Mouse (Mus musculus): ENCODE data around the gene Klf16. TPM values are rescaled to one million over a fixed set of nuclear protein-coding genes. Genes with fewer than 3 reads are reported as not detected.

Klf16 gene
- polyA plus RNA-seq, 1 experiment from 2014 or later, result 4.9 TPM

DNA sequence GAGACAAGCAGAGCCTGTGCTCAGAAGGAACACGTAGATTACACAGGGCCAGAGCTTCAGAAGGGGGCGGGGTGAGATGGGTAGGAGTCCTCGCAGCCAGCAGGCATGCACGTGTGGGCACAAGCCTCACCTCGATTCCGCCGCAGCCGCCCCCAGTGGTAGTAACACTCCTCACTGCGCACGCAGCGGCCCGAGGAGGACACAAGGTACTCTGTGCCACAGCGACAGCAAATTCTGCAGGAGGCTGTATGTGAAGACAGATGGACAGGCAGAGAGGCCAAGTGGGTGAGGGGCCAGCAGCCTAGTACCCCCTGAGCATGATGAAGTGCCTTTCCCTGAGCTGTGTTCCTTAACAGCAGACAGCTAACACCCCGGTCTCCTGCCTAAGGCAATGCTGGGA, 33.2 kb downstream of the Klf16 start:
- Histone ChIP-seq H3K9me3 (replicated peaks; ENCODE audit: control insufficient read depth, low read length, poor library complexity, severe bottlenecking) (no peaks in the 10 kb centered on the region), H3K9ac (ENCODE audit: low read depth, low read length) (no peak overlapping the region), H3K36me3 (ENCODE audit: control insufficient read depth, insufficient read depth, low read length) (peaks cover 40% of the 10 kb centered on the region), H3K4me3 (ENCODE audit: low read depth, low read length) (no peak overlapping the region), H3K27ac (ENCODE audit: low read length) (no peak overlapping the region), H3K4me2 (ENCODE audit: low read length) (no peak overlapping the region), H3K4me1 (ENCODE audit: control insufficient read depth, insufficient read depth, low read length) (no peaks in the 10 kb centered on the region), H3K27me3 (ENCODE audit: control insufficient read depth, insufficient read depth, low read depth, low read length) (0 out of 2 replicates have a peak, but pooled peaks cover 2% of the 10 kb centered on the region)
- 95% methylated on average over 14 of the region's 14 CpGs for WGBS
- ATAC-seq, result no peak

DNA sequence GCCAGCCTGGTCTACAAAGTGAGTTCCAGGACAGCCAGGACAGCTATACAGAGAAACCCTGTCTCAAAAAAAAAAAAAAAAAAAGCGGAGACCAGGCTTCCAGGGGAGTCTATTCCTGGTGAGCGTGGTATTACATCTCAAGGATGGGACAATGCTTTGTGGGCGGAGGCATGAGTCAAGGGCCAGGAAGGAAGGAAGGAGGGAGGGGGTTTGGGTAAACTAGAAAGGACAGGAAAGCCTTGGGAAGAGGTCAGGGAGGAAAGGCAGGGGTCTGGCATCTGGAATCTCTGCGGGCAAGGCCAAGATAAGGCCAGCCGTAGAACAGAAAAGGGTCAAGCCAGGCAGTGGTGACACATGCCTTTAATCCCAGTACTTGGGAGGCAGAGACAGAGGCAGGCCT, 37.6 kb downstream of the Klf16 start:
- Histone ChIP-seq H3K4me3 (ENCODE audit: low read depth, low read length) (no peak overlapping the region), H3K9me3 (replicated peaks; ENCODE audit: control insufficient read depth, low read length, poor library complexity, severe bottlenecking) (no peaks in the 10 kb centered on the region), H3K4me1 (ENCODE audit: control insufficient read depth, insufficient read depth, low read length) (no peaks in the 10 kb centered on the region), H3K27me3 (ENCODE audit: control insufficient read depth, insufficient read depth, low read depth, low read length) (peaks cover 18% of the 10 kb centered on the region), H3K9ac (ENCODE audit: low read depth, low read length) (no peak overlapping the region), H3K27ac (ENCODE audit: low read length) (no peak overlapping the region), H3K4me2 (ENCODE audit: low read length) (no peak overlapping the region), H3K36me3 (ENCODE audit: control insufficient read depth, insufficient read depth, low read length) (peaks cover 22% of the 10 kb centered on the region)
- no peak for ATAC-seq
- WGBS, result 63% methylated on average over 5 of the region's 5 CpGs

DNA sequence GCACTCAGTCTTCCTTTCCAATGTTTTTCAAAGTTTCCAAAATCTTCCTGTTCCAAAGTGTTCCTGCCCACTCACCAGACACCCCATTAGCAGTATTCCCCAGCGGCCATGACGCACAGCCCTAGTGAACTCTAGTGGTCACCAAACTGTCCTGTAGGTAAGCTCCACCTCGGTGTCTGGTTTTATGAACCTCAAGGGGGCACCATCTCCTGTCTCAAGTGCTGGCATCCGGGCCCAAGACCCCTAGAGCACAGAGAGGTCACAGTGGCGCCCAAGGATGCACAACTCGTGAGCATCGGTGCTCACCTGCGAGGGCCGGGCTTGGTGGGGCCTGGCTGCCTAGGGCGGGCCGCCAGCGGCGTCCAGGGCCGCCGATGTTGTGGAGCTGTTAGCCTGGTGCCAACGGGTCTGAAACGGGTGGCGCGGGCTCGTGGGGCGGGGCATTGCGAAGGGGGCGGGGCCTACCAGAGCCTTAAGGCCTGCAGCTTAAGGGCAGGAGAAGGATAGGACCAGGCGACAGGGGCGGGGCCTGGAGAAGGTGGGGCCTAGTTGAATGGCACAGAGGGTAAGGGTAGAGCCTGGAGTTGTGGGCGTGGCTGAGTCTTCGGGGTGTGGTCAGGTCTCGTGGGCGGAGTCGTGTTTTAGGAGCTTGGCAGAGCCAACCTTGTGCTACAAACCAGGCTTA, 38.3 kb downstream of the Klf16 start, which contains the start of gene Atp8b3:
Gene Atp8b3, minus strand, starts transcription at position 415 of the 685 bp plus-strand sequence.
- 2% methylated on average over 30 of the region's 30 CpGs for WGBS
- H3K9ac ChIP-seq (ENCODE audit: low read depth, low read length), result no peak within 1 kb of the TSS
- peaks cover 21% of the 10 kb centered on the region for H3K36me3 ChIP-seq (ENCODE audit: control insufficient read depth, insufficient read depth, low read length)
- H3K4me1 ChIP-seq (ENCODE audit: control insufficient read depth, insufficient read depth, low read length), result no peaks in the 10 kb centered on the region
- no peak within 1 kb of the TSS for H3K27ac ChIP-seq (ENCODE audit: low read length)
- peak within 1 kb of the TSS; percentile 39 for H3K4me2 ChIP-seq (ENCODE audit: low read length)
- peaks cover 18% of the 10 kb centered on the region for H3K27me3 ChIP-seq (ENCODE audit: control insufficient read depth, insufficient read depth, low read depth, low read length)
- no peak within 1 kb of the TSS; the same call in 1 of the 2 replicates for H3K4me3 ChIP-seq (ENCODE audit: low read depth, low read length)
- no peaks in the 10 kb centered on the region for H3K9me3 ChIP-seq (replicated peaks; ENCODE audit: control insufficient read depth, low read length, poor library complexity, severe bottlenecking)
- no peak; the same call in 1 of the 2 replicates for ATAC-seq

DNA sequence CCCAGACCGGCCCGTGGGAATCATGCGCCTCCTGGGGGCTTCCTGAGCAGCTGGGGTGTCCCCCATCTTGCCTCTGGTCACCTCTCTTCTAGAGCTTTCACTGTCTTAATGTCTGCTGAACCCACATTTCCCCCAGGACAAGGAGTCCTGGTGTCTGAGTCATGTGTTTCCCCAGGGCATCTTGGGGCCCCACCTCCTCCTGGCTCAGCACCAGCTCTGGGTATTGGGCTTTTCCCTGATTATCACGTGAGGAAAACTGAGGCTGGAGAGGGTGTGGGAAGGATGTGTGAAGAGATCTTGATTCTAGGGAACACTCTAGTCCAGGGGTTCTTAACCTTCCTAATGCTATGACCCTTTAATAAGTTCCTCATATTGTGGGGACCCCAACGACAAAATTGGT, 38.9 kb downstream of the Klf16 start:
- Histone ChIP-seq H3K4me2 (ENCODE audit: low read length) (no peak overlapping the region), H3K36me3 (ENCODE audit: control insufficient read depth, insufficient read depth, low read length) (peaks cover 14% of the 10 kb centered on the region), H3K9ac (ENCODE audit: low read depth, low read length) (no peak overlapping the region), H3K9me3 (replicated peaks; ENCODE audit: control insufficient read depth, low read length, poor library complexity, severe bottlenecking) (no peaks in the 10 kb centered on the region), H3K4me3 (ENCODE audit: low read depth, low read length) (no peak overlapping the region), H3K4me1 (ENCODE audit: control insufficient read depth, insufficient read depth, low read length) (no peaks in the 10 kb centered on the region), H3K27me3 (ENCODE audit: control insufficient read depth, insufficient read depth, low read depth, low read length) (peaks cover 18% of the 10 kb centered on the region), H3K27ac (ENCODE audit: low read length) (no peak overlapping the region)
- 57% methylated on average over 5 of the region's 5 CpGs for WGBS
- ATAC-seq, result no peak

DNA sequence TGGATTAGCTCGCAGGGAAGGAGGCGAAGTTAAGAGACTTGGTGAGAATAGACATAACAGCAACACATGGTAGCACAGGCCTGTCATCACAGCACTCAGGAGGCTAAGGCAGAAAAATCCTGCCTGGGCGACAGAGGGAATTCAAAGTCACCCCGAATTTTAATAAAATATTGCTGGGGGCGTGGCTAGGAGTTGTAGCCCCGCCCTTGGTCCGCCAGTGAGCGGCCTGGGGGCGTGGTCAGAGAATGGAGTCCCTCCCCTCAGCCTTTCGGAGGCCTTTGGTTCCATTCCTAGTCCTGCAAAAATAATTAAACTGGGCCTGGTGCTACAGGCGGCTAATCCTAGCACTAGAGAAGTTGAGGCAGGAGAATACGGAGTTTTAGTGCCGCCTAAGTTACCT, 41.4 kb downstream of the Klf16 start:
- H3K36me3 ChIP-seq (ENCODE audit: control insufficient read depth, insufficient read depth, low read length), result no peaks in the 10 kb centered on the region
- no peaks in the 10 kb centered on the region for H3K9me3 ChIP-seq (replicated peaks; ENCODE audit: control insufficient read depth, low read length, poor library complexity, severe bottlenecking)
- WGBS, result 11% methylated on average over 13 of the region's 13 CpGs
- H3K9ac ChIP-seq (ENCODE audit: low read depth, low read length), result no peak overlapping the region
- H3K4me1 ChIP-seq (ENCODE audit: control insufficient read depth, insufficient read depth, low read length), result no peaks in the 10 kb centered on the region
- no peak for ATAC-seq
- no peak overlapping the region for H3K4me2 ChIP-seq (ENCODE audit: low read length)
- peaks cover 18% of the 10 kb centered on the region for H3K27me3 ChIP-seq (ENCODE audit: control insufficient read depth, insufficient read depth, low read depth, low read length)
- no peak overlapping the region for H3K4me3 ChIP-seq (ENCODE audit: low read depth, low read length)
- H3K27ac ChIP-seq (ENCODE audit: low read length), result no peak overlapping the region

DNA sequence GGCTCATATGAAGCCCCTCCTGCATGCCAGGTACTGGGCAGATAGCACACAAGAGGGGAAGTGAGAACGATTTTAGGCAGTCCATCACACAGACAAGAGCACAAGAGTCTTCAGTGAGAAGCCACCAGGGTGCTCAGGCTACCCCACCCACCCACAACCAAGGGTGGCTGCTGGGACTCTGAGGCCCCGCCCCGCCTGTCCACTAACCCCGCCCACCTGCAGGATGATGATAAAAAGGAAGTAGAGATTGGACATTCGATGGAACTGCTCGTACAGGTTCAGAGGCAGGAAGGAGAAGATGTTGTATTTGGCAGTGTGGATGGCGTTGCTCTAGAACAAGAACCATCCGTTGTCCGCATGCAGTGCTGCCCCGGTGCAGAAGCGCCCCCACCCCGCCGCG, 42.0 kb downstream of the Klf16 start:
- no peak overlapping the region for H3K27ac ChIP-seq (ENCODE audit: low read length)
- WGBS, result 17% methylated on average over 14 of the region's 14 CpGs
- H3K4me3 ChIP-seq (ENCODE audit: low read depth, low read length), result no peak overlapping the region
- no peaks in the 10 kb centered on the region for H3K4me1 ChIP-seq (ENCODE audit: control insufficient read depth, insufficient read depth, low read length)
- peaks cover 18% of the 10 kb centered on the region for H3K27me3 ChIP-seq (ENCODE audit: control insufficient read depth, insufficient read depth, low read depth, low read length)
- ATAC-seq, result no peak
- H3K9me3 ChIP-seq (replicated peaks; ENCODE audit: control insufficient read depth, low read length, poor library complexity, severe bottlenecking), result no peaks in the 10 kb centered on the region
- peak overlapping the region; percentile 25; the same call in 1 of the 2 replicates for H3K4me2 ChIP-seq (ENCODE audit: low read length)
- no peak overlapping the region for H3K9ac ChIP-seq (ENCODE audit: low read depth, low read length)
- H3K36me3 ChIP-seq (ENCODE audit: control insufficient read depth, insufficient read depth, low read length), result no peaks in the 10 kb centered on the region

DNA sequence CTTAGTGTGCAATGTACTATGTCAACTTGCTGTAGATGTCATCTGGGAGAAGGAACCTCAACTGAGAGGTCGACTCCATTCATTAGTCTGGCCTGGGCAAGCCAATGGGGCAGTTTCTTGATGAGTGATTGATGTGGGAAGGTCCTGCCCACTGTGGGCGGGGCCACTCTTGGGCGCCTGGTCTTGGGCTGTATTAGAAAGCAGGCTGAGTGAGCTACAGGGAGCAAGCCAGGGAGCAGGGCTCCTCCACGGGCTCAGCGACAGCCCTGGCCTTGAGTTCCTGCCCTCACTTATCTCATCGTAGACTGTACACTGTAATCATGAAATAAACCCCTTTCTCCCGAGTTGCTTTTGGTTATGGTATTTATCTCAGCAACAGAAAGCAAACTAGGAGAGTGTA, 43.4 kb downstream of the Klf16 start:
- Histone ChIP-seq H3K9ac (ENCODE audit: low read depth, low read length) (no peak overlapping the region), H3K36me3 (ENCODE audit: control insufficient read depth, insufficient read depth, low read length) (no peaks in the 10 kb centered on the region), H3K27ac (ENCODE audit: low read length) (no peak overlapping the region), H3K4me3 (ENCODE audit: low read depth, low read length) (no peak overlapping the region), H3K4me1 (ENCODE audit: control insufficient read depth, insufficient read depth, low read length) (no peaks in the 10 kb centered on the region), H3K9me3 (replicated peaks; ENCODE audit: control insufficient read depth, low read length, poor library complexity, severe bottlenecking) (no peaks in the 10 kb centered on the region), H3K27me3 (ENCODE audit: control insufficient read depth, insufficient read depth, low read depth, low read length) (peaks cover 16% of the 10 kb centered on the region), H3K4me2 (ENCODE audit: low read length) (no peak overlapping the region)
- 13% methylated on average over 7 of the region's 7 CpGs for WGBS
- no peak for ATAC-seq

DNA sequence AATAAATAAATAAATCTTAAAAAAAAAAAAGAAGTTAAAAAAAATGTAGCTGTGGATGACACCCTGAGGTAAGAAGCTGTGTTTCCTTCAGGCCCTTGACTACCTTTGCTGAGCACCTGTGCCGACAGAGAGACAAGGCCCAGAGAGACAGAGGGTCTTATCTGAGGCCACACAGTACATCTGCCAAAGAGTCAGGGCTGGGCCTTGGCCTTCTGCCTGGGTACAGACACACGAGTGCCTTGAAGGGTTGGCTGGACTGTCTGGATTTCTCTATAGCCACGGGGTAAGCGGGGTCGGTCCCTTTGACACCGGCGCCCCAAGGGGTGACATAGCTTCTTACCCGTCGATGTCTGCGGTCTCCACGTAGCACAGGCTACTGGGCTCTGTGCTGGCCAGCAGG, 44.3 kb downstream of the Klf16 start:
- Histone ChIP-seq H3K27ac (ENCODE audit: low read length) (no peak overlapping the region), H3K4me1 (ENCODE audit: control insufficient read depth, insufficient read depth, low read length) (no peaks in the 10 kb centered on the region), H3K9ac (ENCODE audit: low read depth, low read length) (no peak overlapping the region), H3K4me3 (ENCODE audit: low read depth, low read length) (no peak overlapping the region), H3K36me3 (ENCODE audit: control insufficient read depth, insufficient read depth, low read length) (no peaks in the 10 kb centered on the region), H3K27me3 (ENCODE audit: control insufficient read depth, insufficient read depth, low read depth, low read length) (peaks cover 12% of the 10 kb centered on the region), H3K9me3 (replicated peaks; ENCODE audit: control insufficient read depth, low read length, poor library complexity, severe bottlenecking) (no peaks in the 10 kb centered on the region), H3K4me2 (ENCODE audit: low read length) (no peak overlapping the region)
- WGBS, result 89% methylated on average over 11 of the region's 11 CpGs
- no peak for ATAC-seq

DNA sequence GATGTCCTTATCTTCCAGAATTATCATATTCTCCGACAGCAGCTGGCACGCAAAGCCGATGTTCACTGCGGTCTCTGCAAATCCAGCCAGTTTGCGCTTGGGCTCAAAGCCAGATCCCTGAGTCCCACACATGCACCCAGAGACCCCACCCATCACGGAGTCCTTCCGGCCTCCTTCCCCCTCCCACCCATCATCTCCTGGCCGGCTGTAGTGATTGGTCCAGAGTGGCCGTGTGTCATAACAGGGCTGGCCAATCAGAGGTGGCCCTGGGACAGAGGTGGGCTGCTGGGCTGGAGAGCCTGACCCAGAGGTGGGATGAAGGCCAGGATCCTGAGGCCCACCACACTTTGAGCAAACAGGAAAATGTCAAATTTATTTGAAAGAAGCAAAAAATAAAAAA, 50.9 kb downstream of the Klf16 start:
- Histone ChIP-seq H3K9ac (ENCODE audit: low read depth, low read length) (peak overlapping the region; percentile 50; the same call in 1 of the 2 replicates), H3K4me2 (ENCODE audit: low read length) (peak overlapping the region; percentile 44), H3K9me3 (replicated peaks; ENCODE audit: control insufficient read depth, low read length, poor library complexity, severe bottlenecking) (no peaks in the 10 kb centered on the region), H3K4me3 (ENCODE audit: low read depth, low read length) (peak overlapping the region; percentile 27), H3K27me3 (ENCODE audit: control insufficient read depth, insufficient read depth, low read depth, low read length) (no peaks in the 10 kb centered on the region), H3K36me3 (ENCODE audit: control insufficient read depth, insufficient read depth, low read length) (no peaks in the 10 kb centered on the region), H3K27ac (ENCODE audit: low read length) (no peak overlapping the region), H3K4me1 (ENCODE audit: control insufficient read depth, insufficient read depth, low read length) (no peaks in the 10 kb centered on the region)
- WGBS, result 21% methylated on average over 9 of the region's 9 CpGs
- peak; percentile 87 for ATAC-seq
